Mouse (Mus musculus): Measurements from ENCODE around the gene Scn8a. TPM values are rescaled to one million over a fixed set of nuclear protein-coding genes. Genes with fewer than 3 reads are reported as not detected.

Gene Scn8a
- polyA plus RNA-seq, 1 experiment from 2014 or later = 12.7 TPM

- H3K9me3 ChIP-seq (ENCODE audit: control insufficient read depth, low read length) = no peaks in the 10 kb centered on the region
- WGBS = 10% methylated on average over 5 of the region's 5 CpGs
- peak overlapping the region; percentile 99 for H3K27ac ChIP-seq (ENCODE audit: low read depth, low read length)
- H3K4me1 ChIP-seq (ENCODE audit: control insufficient read depth, insufficient read depth, low read length) = peaks cover 40% of the 10 kb centered on the region
- DNase-seq (ENCODE audit: low spot score) (no peak), ATAC-seq (ENCODE audit: insufficient read depth, low FRiP score, low TSS enrichment) (no peak)
- no peaks in the 10 kb centered on the region; the same call in 1 of the 2 replicates for H3K36me3 ChIP-seq (ENCODE audit: control insufficient read depth, insufficient read depth, low read length)
- peak overlapping the region; percentile 81 for H3K4me2 ChIP-seq (ENCODE audit: low read depth)
- H3K9ac ChIP-seq (ENCODE audit: low read length) = peak overlapping the region; percentile 67
- H3K4me3 ChIP-seq (ENCODE audit: low read depth, low read length) = peak overlapping the region; percentile 66
- H3K27me3 ChIP-seq (ENCODE audit: control insufficient read depth, insufficient read depth, low read length) = no peaks in the 10 kb centered on the region
Measured at GRCm38 (mm10) chr15:101075656-101076055, 206.0 kb downstream of the Scn8a start.

- Histone ChIP-seq H3K9me3 (ENCODE audit: control insufficient read depth, low read length) (no peaks in the 10 kb centered on the region), H3K4me1 (ENCODE audit: control insufficient read depth, insufficient read depth, low read length) (peaks cover 40% of the 10 kb centered on the region), H3K4me3 (ENCODE audit: low read depth, low read length) (peak overlapping the region; percentile 66), H3K27me3 (ENCODE audit: control insufficient read depth, insufficient read depth, low read length) (no peaks in the 10 kb centered on the region), H3K4me2 (ENCODE audit: low read depth) (peak overlapping the region; percentile 81), H3K9ac (ENCODE audit: low read length) (peak overlapping the region; percentile 67), H3K27ac (ENCODE audit: low read depth, low read length) (peak overlapping the region; percentile 99), H3K36me3 (ENCODE audit: control insufficient read depth, insufficient read depth, low read length) (no peaks in the 10 kb centered on the region; the same call in 1 of the 2 replicates)
- 1% methylated on average over 24 of the region's 26 CpGs for WGBS
- peak; percentile 75 for ATAC-seq (ENCODE audit: insufficient read depth, low FRiP score, low TSS enrichment)
- DNase-seq (ENCODE audit: low spot score) = peak; percentile 65
Measured at GRCm38 (mm10) chr15:101076071-101077000, 206.7 kb downstream of the Scn8a start.

- peaks cover 40% of the 10 kb centered on the region for H3K4me1 ChIP-seq (ENCODE audit: control insufficient read depth, insufficient read depth, low read length)
- peak overlapping the region; percentile 66 for H3K4me3 ChIP-seq (ENCODE audit: low read depth, low read length)
- ATAC-seq (ENCODE audit: insufficient read depth, low FRiP score, low TSS enrichment) (peak; percentile 74), DNase-seq (ENCODE audit: low spot score) (peak; percentile 73)
- no peaks in the 10 kb centered on the region; the same call in 1 of the 2 replicates for H3K36me3 ChIP-seq (ENCODE audit: control insufficient read depth, insufficient read depth, low read length)
- peak overlapping the region; percentile 81 for H3K4me2 ChIP-seq (ENCODE audit: low read depth)
- H3K9me3 ChIP-seq (ENCODE audit: control insufficient read depth, low read length) = no peaks in the 10 kb centered on the region
- H3K27ac ChIP-seq (ENCODE audit: low read depth, low read length) = peak overlapping the region; percentile 99
- H3K27me3 ChIP-seq (ENCODE audit: control insufficient read depth, insufficient read depth, low read length) = no peaks in the 10 kb centered on the region
- H3K9ac ChIP-seq (ENCODE audit: low read length) = peak overlapping the region; percentile 94
- 0% methylated on average over 34 of the region's 34 CpGs for WGBS
Measured at GRCm38 (mm10) chr15:101077001-101077812, 207.5 kb downstream of the Scn8a start.

GRCm38 (mm10) chr15:101077813-101078730 lies 208.4 kb downstream of the Scn8a start, which contains the start of gene Fignl2:
Gene Fignl2 (minus strand): TSS chr15:101078567.
- peak within 1 kb of the TSS; percentile 94 for H3K9ac ChIP-seq (ENCODE audit: low read length)
- no peaks in the 10 kb centered on the region; the same call in 1 of the 2 replicates for H3K36me3 ChIP-seq (ENCODE audit: control insufficient read depth, insufficient read depth, low read length)
- H3K9me3 ChIP-seq (ENCODE audit: control insufficient read depth, low read length) = no peaks in the 10 kb centered on the region
- H3K4me2 ChIP-seq (ENCODE audit: low read depth) = peak within 1 kb of the TSS; percentile 81
- DNase-seq (ENCODE audit: low spot score) = peak; percentile 65
- peak within 1 kb of the TSS; percentile 99 for H3K27ac ChIP-seq (ENCODE audit: low read depth, low read length)
- H3K4me3 ChIP-seq (ENCODE audit: low read depth, low read length) = peak within 1 kb of the TSS; percentile 66
- WGBS = under 1% methylated on average over 57 of the region's 96 CpGs
- peak; percentile 33; the same call in 1 of the 2 replicates for ATAC-seq (ENCODE audit: insufficient read depth, low FRiP score, low TSS enrichment)
- H3K4me1 ChIP-seq (ENCODE audit: control insufficient read depth, insufficient read depth, low read length) = peaks cover 43% of the 10 kb centered on the region
- H3K27me3 ChIP-seq (ENCODE audit: control insufficient read depth, insufficient read depth, low read length) = no peaks in the 10 kb centered on the region

GRCm38 (mm10) chr15:101078731-101079156 lies 209.1 kb downstream of the Scn8a start:
- peak overlapping the region; percentile 99 for H3K27ac ChIP-seq (ENCODE audit: low read depth, low read length)
- H3K4me1 ChIP-seq (ENCODE audit: control insufficient read depth, insufficient read depth, low read length) = peaks cover 43% of the 10 kb centered on the region
- ATAC-seq (ENCODE audit: insufficient read depth, low FRiP score, low TSS enrichment) (peak; percentile 6; the same call in 1 of the 2 replicates), DNase-seq (ENCODE audit: low spot score) (peak; percentile 82)
- H3K36me3 ChIP-seq (ENCODE audit: control insufficient read depth, insufficient read depth, low read length) = no peaks in the 10 kb centered on the region; the same call in 1 of the 2 replicates
- H3K9me3 ChIP-seq (ENCODE audit: control insufficient read depth, low read length) = no peaks in the 10 kb centered on the region
- peak overlapping the region; percentile 66 for H3K4me3 ChIP-seq (ENCODE audit: low read depth, low read length)
- no peaks in the 10 kb centered on the region for H3K27me3 ChIP-seq (ENCODE audit: control insufficient read depth, insufficient read depth, low read length)
- peak overlapping the region; percentile 94 for H3K9ac ChIP-seq (ENCODE audit: low read length)
- H3K4me2 ChIP-seq (ENCODE audit: low read depth) = peak overlapping the region; percentile 81
- 0% methylated on average over 28 of the region's 30 CpGs for WGBS

GRCm38 (mm10) chr15:101080031-101080520 lies 210.4 kb downstream of the Scn8a start:
- H3K4me1 ChIP-seq (ENCODE audit: control insufficient read depth, insufficient read depth, low read length) = peaks cover 42% of the 10 kb centered on the region
- no peak overlapping the region for H3K4me3 ChIP-seq (ENCODE audit: low read depth, low read length)
- no peak overlapping the region for H3K27ac ChIP-seq (ENCODE audit: low read depth, low read length)
- no peaks in the 10 kb centered on the region for H3K36me3 ChIP-seq (ENCODE audit: control insufficient read depth, insufficient read depth, low read length)
- WGBS = 80% methylated on average over 9 of the region's 9 CpGs
- H3K27me3 ChIP-seq (ENCODE audit: control insufficient read depth, insufficient read depth, low read length) = no peaks in the 10 kb centered on the region
- H3K4me2 ChIP-seq (ENCODE audit: low read depth) = no peak overlapping the region
- ATAC-seq (ENCODE audit: insufficient read depth, low FRiP score, low TSS enrichment) (no peak), DNase-seq (ENCODE audit: low spot score) (no peak)
- no peaks in the 10 kb centered on the region for H3K9me3 ChIP-seq (ENCODE audit: control insufficient read depth, low read length)
- H3K9ac ChIP-seq (ENCODE audit: low read length) = no peak overlapping the region

- H3K4me2 ChIP-seq (ENCODE audit: low read depth) = no peak overlapping the region
- no peaks in the 10 kb centered on the region for H3K9me3 ChIP-seq (ENCODE audit: control insufficient read depth, low read length)
- peaks cover 32% of the 10 kb centered on the region for H3K4me1 ChIP-seq (ENCODE audit: control insufficient read depth, insufficient read depth, low read length)
- 82% methylated on average over 7 of the region's 7 CpGs for WGBS
- no peak overlapping the region for H3K4me3 ChIP-seq (ENCODE audit: low read depth, low read length)
- no peaks in the 10 kb centered on the region for H3K36me3 ChIP-seq (ENCODE audit: control insufficient read depth, insufficient read depth, low read length)
- no peaks in the 10 kb centered on the region for H3K27me3 ChIP-seq (ENCODE audit: control insufficient read depth, insufficient read depth, low read length)
- ATAC-seq (ENCODE audit: insufficient read depth, low FRiP score, low TSS enrichment) (no peak), DNase-seq (ENCODE audit: low spot score) (no peak)
- no peak overlapping the region for H3K9ac ChIP-seq (ENCODE audit: low read length)
- H3K27ac ChIP-seq (ENCODE audit: low read depth, low read length) = 0 out of 2 replicates have a peak overlapping the region, but pooled peaks have one; percentile 15
Measured at GRCm38 (mm10) chr15:101081035-101081548, 211.4 kb downstream of the Scn8a start.

All from neural tube, embryonic 11.5 days (tissue).